Mouse (Mus musculus) gastrocnemius, adult 8-10 months (tissue): ENCODE measurements around the gene Vamp1. TPM values are rescaled to one million over a fixed set of nuclear protein-coding genes. Genes with fewer than 3 reads are reported as not detected.
A peak's percentile ranks its signal among the peaks of the same experiment; 100 is the strongest.

Source experiments
- DNase-seq, 2 experiments: peaks; one replicate each; pipeline ENCODE4 v3.0.0; 2022; ENCODE audit warnings: low spot score in 2 of 2
- total RNA-seq, 4 experiments: library from RNA; stranded (reverse); gene quantifications; 2 replicates each; pipeline ENCODE4 v1.2.4; 2022

Gene Vamp1
- 10 to 100 TPM; 15.1 to 16.8 (median 15.5) TPM for total RNA-seq

- DNase-seq, result peak; percentile 91
These were observed at the start of gene Vamp1 for GRCm38 (mm10) chr6:125215148-125215954. TSS of gene Vamp1 (plus strand) at chr6:125215551.

GRCm38 (mm10) chr6:125166051-125166751 lies 49.1 kb upstream of the Vamp1 start, which contains the start of gene Gapdh:
TSS of gene Gapdh (minus strand) at chr6:125166467.
- DNase-seq, result peak; percentile 91 to 92

- peak; percentile 73 to 90 for DNase-seq
These were observed 48.3 kb upstream of the Vamp1 start for GRCm38 (mm10) chr6:125166861-125167650.

- DNase-seq, result no peak
These were observed 47.3 kb upstream of the Vamp1 start for GRCm38 (mm10) chr6:125168086-125168485.

GRCm38 (mm10) chr6:125170194-125170593 lies 45.2 kb upstream of the Vamp1 start:
- no peak for DNase-seq

- no peak for DNase-seq
These were observed 42.9 kb upstream of the Vamp1 start for GRCm38 (mm10) chr6:125172474-125172873.

GRCm38 (mm10) chr6:125173256-125173655 lies 42.1 kb upstream of the Vamp1 start:
- DNase-seq, result no peak

GRCm38 (mm10) chr6:125175469-125175868 lies 39.9 kb upstream of the Vamp1 start:
- no peak for DNase-seq

- DNase-seq, result no peak
These were observed 35.8 kb upstream of the Vamp1 start for GRCm38 (mm10) chr6:125179601-125180000.

GRCm38 (mm10) chr6:125182133-125182532 lies 33.2 kb upstream of the Vamp1 start:
- DNase-seq, result no peak

GRCm38 (mm10) chr6:125186203-125186602 lies 29.1 kb upstream of the Vamp1 start:
- DNase-seq, result no peak

- no peak for DNase-seq
These were observed 24.5 kb upstream of the Vamp1 start for GRCm38 (mm10) chr6:125190816-125191215.

GRCm38 (mm10) chr6:125191332-125192015 lies 23.9 kb upstream of the Vamp1 start, which contains the start of the genes Ncapd2 and Mrpl51:
TSS of gene Ncapd2 (minus strand) at chr6:125191701.
TSS of gene Mrpl51 (plus strand) at chr6:125191801.
- peak; percentile 95 to 96 for DNase-seq

GRCm38 (mm10) chr6:125192016-125192714 lies 23.2 kb upstream of the Vamp1 start:
- peak; percentile 84 to 90 for DNase-seq

GRCm38 (mm10) chr6:125192841-125193240 lies 22.5 kb upstream of the Vamp1 start:
- DNase-seq, result no peak

- DNase-seq, result no peak
These were observed 22.0 kb upstream of the Vamp1 start for GRCm38 (mm10) chr6:125193390-125193789.

- DNase-seq, result no peak
These were observed 19.7 kb upstream of the Vamp1 start for GRCm38 (mm10) chr6:125195541-125196075.

GRCm38 (mm10) chr6:125196301-125196700 lies 19.1 kb upstream of the Vamp1 start:
- DNase-seq, result no peak

GRCm38 (mm10) chr6:125197166-125197565 lies 18.2 kb upstream of the Vamp1 start:
- DNase-seq, result no peak

- DNase-seq, result no peak
These were observed 4.9 kb upstream of the Vamp1 start for GRCm38 (mm10) chr6:125210436-125210835.
